Mouse (Mus musculus) megakaryocyte, embryonic 14.5 days (primary cell): Measurements from ENCODE around the gene Bcas3. TPM values are rescaled to one million over a fixed set of nuclear protein-coding genes. Genes with fewer than 3 reads are reported as not detected.

ENCODE experiments used
- H3K27me3 ChIP-seq: replicated peaks from 2 replicates; pipeline ENCODE3; 2012; ENCODE audit warnings: inconsistent platforms
- H3K36me3 ChIP-seq: replicated peaks from 2 replicates; pipeline ENCODE3; 2012; ENCODE audit warnings: low read length, inconsistent platforms, mixed read lengths
- H3K4me1 ChIP-seq: 2 replicates; pipeline ENCODE4 v1.6.1; 2012; ENCODE audit warnings: inconsistent platforms
- H3K4me3 ChIP-seq: replicated peaks from 2 replicates; pipeline ENCODE3; 2012; ENCODE audit warnings: moderate library complexity, mild to moderate bottlenecking, inconsistent platforms
- H3K9me3 ChIP-seq: 2 replicates; pipeline ENCODE4 v1.6.1; 2012; ENCODE audit warnings: inconsistent platforms
- FLI1 ChIP-seq: IDR thresholded peaks from 2 replicates; pipeline ENCODE4 v1.6.1; 2012; ENCODE audit warnings: low read length, inconsistent platforms, mixed read lengths
- GATA1 ChIP-seq: IDR thresholded peaks from 3 replicates; pipeline ENCODE4 v1.6.1; 2012; ENCODE audit warnings: mixed read lengths, low read length, inconsistent platforms, borderline replicate concordance
- polyA plus RNA-seq: library from polyadenylated mRNA; stranded (reverse); fragments of >175 nt; gene quantifications from 2 replicates; pipeline ENCODE4 v1.2.3, GENCODE M21; 2012; ENCODE audit warnings: low replicate concordance; ENCODE audit not compliant: insufficient read depth

Gene Bcas3
- polyA plus RNA-seq, 1 experiment, result 212 TPM

DNA sequence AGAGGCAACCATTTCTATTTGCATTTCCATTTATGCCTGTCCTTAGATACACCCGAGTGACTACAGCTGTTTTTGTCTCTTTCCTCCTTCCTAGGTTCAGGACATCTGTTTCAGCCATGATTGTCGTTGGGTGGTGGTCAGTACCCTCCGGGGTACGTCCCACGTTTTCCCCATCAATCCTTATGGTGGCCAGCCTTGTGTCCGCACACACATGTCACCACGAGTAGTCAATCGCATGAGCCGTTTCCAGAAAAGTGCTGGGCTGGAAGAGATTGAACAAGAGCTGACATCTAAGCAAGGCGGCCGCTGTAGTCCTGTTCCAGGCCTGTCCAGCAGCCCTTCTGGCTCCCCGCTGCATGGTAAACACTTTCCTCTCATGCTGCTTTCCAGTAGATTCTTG lies 156.4 kb downstream of the Bcas3 start:
- H3K36me3 ChIP-seq, result peaks cover 7% of the 10 kb centered on the region
- H3K4me1 ChIP-seq, result peaks cover 11% of the 10 kb centered on the region
- no peak overlapping the region for H3K4me3 ChIP-seq
- peaks cover 1% of the 10 kb centered on the region for H3K27me3 ChIP-seq
- no peaks in the 10 kb centered on the region for H3K9me3 ChIP-seq
- TF ChIP-seq GATA1 (no peak), FLI1 (no peak)

DNA sequence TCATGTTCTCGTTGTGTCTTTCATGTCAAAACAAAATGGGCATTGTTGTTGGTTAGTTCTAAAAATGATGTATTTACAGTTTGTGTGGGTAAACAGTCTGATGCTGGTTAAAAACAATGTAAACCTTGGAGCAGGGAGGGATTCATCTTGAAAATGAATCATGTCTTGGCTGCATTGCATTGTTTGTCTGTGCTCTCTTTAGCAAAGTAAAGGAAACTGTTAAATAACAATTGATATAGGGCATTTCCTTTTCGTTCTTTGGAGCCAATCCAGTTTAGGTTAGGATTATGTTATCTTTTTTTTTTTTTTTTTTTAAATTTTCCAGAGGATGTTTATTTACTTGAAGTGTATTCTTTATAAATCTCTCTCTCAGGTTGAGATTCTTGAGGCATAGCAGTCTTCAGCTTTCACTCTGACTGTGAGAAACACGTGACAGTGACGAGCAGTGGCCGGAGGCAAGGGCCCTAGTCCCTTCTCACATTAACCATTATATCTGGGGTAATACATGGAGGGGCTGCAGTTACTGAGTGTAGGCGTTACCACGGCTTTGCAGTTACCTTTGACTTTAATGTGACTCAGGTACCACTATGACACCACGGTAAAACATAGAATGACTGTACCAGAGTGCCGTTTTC lies 158.4 kb downstream of the Bcas3 start:
- Histone ChIP-seq H3K36me3 (peaks cover 7% of the 10 kb centered on the region), H3K9me3 (no peaks in the 10 kb centered on the region), H3K27me3 (peaks cover 8% of the 10 kb centered on the region), H3K4me1 (peaks cover 26% of the 10 kb centered on the region), H3K4me3 (no peak overlapping the region)
- TF ChIP-seq GATA1 (no peak), FLI1 (no peak)

DNA sequence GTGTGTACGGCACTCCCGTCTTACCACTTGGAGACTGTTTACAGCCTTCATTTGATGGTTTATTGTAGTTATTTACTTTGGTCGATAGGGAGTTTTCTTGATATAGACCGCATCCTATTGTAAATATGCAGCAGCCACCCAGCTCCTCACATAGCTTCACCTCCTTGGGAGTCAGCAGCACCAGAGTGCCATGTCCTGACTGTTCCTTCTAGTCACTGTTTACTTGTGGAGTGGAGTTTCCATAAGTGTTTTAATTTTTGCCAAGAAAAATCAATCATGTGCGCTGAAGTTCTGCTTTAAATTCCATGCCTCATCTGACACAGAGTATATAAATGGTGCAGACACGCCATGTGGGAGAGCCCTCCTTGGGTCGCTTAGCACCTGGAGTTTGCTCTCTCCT lies 163.8 kb downstream of the Bcas3 start:
- Histone ChIP-seq H3K4me1 (peaks cover 67% of the 10 kb centered on the region), H3K36me3 (no peaks in the 10 kb centered on the region), H3K9me3 (no peaks in the 10 kb centered on the region), H3K27me3 (peaks cover 8% of the 10 kb centered on the region), H3K4me3 (no peak overlapping the region)
- no peak for TF ChIP-seq GATA1
- no peak for TF ChIP-seq FLI1

DNA sequence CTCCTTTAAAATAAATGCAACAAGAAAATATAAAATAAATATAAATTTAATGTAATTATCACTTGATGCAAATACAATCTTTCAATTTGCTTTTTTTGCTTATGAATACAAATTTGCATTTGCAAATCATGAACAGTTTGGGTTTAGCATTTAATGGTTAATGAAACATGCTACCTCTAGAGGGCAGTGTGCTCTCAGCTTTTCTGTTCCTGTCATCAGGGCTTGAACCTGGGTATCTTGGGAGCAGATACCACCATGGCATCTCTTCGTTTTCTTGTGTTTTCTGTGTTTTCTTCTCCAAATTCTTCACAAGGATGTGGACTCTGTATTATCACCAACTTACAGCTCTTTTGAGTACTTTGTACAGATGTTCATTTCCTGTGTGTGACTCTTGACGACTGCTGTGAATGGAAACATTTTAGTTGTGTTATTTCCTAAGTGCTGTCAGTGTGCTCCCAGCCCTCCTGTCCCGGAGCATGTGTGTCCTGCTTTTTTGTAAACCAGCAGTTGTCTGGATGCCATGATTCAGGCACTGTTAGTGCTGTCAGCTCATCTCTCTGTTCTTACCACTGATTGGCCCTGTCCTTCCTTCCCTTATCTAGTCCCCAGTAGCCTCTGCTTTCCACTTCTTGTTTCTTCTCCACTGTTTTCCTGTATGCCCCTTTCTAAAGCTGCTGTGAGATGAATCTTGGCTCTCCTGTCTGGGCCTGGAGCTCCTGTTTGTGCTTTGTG lies 165.2 kb downstream of the Bcas3 start:
- Histone ChIP-seq H3K27me3 (peaks cover 8% of the 10 kb centered on the region), H3K4me1 (peaks cover 77% of the 10 kb centered on the region), H3K36me3 (no peaks in the 10 kb centered on the region), H3K9me3 (no peaks in the 10 kb centered on the region), H3K4me3 (peak overlapping the region; percentile 33)
- TF ChIP-seq GATA1 (no peak), FLI1 (no peak)

DNA sequence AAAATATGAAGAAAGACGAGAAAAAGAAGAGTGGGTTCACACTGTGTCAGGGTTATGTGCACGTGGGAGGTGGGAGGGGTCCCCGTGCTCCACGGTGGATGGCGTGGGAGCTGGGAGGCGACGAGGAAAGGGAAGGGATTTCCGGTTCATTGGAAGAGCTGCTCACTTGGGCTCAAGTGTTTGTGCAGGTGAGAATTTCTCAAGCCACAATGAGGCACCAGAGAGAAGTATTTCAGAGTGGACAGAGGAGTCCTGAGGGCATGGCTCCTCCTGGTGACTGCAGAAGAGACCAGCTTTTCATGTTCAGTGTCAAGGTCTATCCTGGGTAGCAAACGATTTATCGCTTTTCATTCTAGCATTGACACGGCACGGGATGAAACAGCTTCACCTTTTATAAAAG lies 167.3 kb downstream of the Bcas3 start:
- Histone ChIP-seq H3K4me3 (no peak overlapping the region), H3K9me3 (no peaks in the 10 kb centered on the region), H3K4me1 (peaks cover 89% of the 10 kb centered on the region), H3K36me3 (no peaks in the 10 kb centered on the region), H3K27me3 (peaks cover 1% of the 10 kb centered on the region)
- TF ChIP-seq FLI1 (no peak), GATA1 (no peak)

DNA sequence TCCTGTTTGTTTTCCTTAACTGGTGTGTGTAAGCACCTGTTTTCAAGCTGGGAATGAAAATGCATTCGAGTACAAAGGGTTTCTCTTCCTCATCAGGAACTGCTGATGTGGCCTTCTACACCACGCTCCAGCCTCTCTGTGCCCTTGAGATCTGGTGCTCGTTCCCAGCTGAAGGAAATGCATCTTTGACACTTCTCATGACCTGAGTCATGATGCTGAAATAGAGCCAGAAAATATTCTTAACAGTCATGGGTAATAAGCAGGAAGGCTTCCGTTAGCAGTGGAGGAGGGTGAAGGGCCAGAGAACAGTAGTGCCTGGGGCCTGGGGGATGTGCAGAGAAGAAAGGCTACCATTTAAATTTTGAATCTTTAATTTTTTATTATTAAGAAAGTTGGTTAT lies 168.0 kb downstream of the Bcas3 start:
- H3K27me3 ChIP-seq, result peaks cover 1% of the 10 kb centered on the region
- no peaks in the 10 kb centered on the region for H3K9me3 ChIP-seq
- H3K4me3 ChIP-seq, result peak overlapping the region; percentile 40
- peaks cover 90% of the 10 kb centered on the region for H3K4me1 ChIP-seq
- TF ChIP-seq GATA1 (no peak), FLI1 (no peak)
- H3K36me3 ChIP-seq, result no peaks in the 10 kb centered on the region

DNA sequence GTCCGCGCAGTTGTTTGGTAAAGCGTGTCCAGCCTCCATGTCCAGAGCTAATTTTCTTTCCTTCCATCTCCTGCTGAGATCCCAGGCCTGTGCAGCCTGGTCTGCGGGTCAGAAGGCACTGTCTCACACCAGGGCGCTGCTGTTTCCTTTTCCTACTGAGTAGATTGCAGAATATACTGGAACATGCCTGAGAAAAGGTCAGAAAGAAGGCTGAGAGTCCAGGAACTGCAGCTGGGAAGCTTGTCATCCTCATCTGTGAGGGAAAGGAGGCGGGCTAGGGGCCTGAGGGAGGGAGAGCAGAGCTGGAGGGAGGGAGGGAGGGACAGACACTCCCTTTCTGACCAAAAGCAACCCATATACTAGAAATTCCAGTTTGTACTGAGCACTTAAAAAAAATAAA lies 170.7 kb downstream of the Bcas3 start:
- TF ChIP-seq FLI1, result no peak
- TF ChIP-seq GATA1, result no peak
- peak overlapping the region; percentile 18 for H3K4me3 ChIP-seq
- peaks cover 8% of the 10 kb centered on the region for H3K27me3 ChIP-seq
- peaks cover 83% of the 10 kb centered on the region for H3K4me1 ChIP-seq
- no peaks in the 10 kb centered on the region for H3K36me3 ChIP-seq
- no peaks in the 10 kb centered on the region for H3K9me3 ChIP-seq

DNA sequence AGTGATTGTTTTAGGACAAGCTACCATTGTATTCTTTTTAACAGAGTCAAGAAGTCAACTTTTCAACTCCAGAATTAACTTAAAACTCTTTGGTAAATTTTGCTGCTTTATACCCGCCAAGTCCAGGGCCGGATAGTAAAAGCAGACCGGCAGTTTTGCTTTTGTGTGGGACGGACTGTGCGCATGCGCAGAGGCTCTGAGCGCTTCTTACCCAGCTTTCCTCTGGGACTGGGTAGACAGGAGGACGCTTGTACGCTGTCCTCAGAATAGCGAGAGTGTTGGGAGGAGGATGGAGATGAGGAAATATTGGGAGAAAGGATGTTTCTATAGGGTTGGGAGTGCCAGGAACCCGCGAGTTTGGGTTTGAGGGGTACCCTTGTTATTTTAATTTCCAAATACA lies 171.2 kb downstream of the Bcas3 start:
- Histone ChIP-seq H3K9me3 (no peaks in the 10 kb centered on the region), H3K4me3 (peak overlapping the region; percentile 23), H3K4me1 (peaks cover 80% of the 10 kb centered on the region), H3K27me3 (peaks cover 10% of the 10 kb centered on the region), H3K36me3 (no peaks in the 10 kb centered on the region)
- TF ChIP-seq FLI1 (no peak), GATA1 (no peak)

DNA sequence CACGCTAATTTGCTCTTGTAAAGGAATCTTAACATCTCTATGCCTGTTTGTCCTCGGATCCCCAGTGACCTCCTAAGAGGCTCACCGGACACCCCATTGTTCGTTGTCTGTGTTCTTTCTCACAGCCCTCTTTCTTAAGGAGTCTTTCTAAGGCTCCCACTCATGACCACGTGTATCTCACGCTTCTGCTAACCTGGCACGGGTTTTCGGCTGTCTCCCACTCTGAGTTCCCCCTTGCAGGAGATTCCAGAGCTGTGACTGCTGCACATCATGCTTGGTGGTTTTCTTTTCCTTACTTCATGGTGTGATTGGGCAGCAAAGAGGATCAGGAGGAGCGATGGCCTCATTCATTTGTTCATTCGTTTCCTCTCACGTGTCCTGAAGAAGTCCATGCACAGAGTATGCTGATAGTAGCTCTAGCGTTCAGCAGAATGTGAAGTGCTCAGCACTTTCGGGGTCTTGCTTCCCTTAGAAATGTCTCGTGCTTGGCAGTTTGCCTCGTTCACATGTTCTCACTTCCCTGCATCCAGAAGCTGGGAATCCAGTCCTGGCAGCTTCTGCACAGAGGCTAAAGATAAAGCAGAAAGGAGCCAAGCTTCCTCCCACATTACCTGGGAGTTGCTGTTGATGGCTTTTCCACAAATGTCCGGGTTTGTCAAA lies 172.0 kb downstream of the Bcas3 start:
- Histone ChIP-seq H3K9me3 (no peaks in the 10 kb centered on the region), H3K27me3 (peaks cover 10% of the 10 kb centered on the region), H3K4me3 (peak overlapping the region; percentile 72), H3K36me3 (no peaks in the 10 kb centered on the region), H3K4me1 (peaks cover 83% of the 10 kb centered on the region)
- TF ChIP-seq GATA1, result no peak
- no peak for TF ChIP-seq FLI1

DNA sequence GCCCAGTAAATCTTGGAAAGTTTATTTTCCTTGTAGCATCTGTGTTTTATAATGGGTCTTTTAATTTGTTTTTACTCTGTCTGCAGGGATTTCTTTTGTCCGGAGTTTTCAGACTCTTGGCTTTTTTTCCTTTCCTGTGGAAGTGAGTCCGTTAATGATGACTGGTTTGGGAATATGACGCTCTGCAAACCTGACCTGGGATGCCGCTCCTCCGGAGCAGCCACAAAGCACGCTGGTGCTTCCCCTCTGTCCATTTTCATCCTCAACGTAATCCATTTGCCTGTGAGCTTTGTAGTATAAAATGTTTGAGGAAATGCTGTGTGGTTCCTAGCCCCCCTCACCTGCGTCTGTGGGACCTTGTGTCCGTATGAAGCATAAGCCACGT lies 172.5 kb downstream of the Bcas3 start:
- H3K4me3 ChIP-seq, result peak overlapping the region; percentile 51
- H3K4me1 ChIP-seq, result peaks cover 80% of the 10 kb centered on the region
- TF ChIP-seq GATA1 (no peak), FLI1 (no peak)
- peaks cover 10% of the 10 kb centered on the region for H3K27me3 ChIP-seq
- no peaks in the 10 kb centered on the region for H3K36me3 ChIP-seq
- no peaks in the 10 kb centered on the region for H3K9me3 ChIP-seq
